Mouse (Mus musculus) lung, postnatal 0 days (tissue): ENCODE results near the gene Camta1. TPM values are rescaled to one million over a fixed set of nuclear protein-coding genes. Genes with fewer than 3 reads are reported as not detected.

Source experiments
- ATAC-seq: fragments of 200-750 bp; cut with Nextera tagmentation; 2 replicates; pipeline ENCODE4 v1.8.0; 2017; ENCODE audit warnings: moderate library complexity
- DNase-seq: peaks from one replicate; pipeline ENCODE4 v3.0.0-alpha.2; 2016; ENCODE audit warnings: low spot score
- H3K27ac ChIP-seq: fragments of 300-500 bp; sonication (generic); 2 replicates; pipeline ENCODE4 v1.5.1; 2014; ENCODE audit warnings: antibody characterized with exemption, mild to moderate bottlenecking, low read length, mixed read lengths
- H3K27me3 ChIP-seq: fragments of 300-500 bp; sonication (generic); replicated peaks from 2 replicates; pipeline ENCODE4 v1.6.1; 2014; ENCODE audit warnings: low read length, mixed read lengths; ENCODE audit not compliant: insufficient read depth
- H3K36me3 ChIP-seq: fragments of 300-500 bp; sonication (generic); 2 replicates; pipeline ENCODE4 v1.6.1; 2014; ENCODE audit warnings: low read length, mixed read lengths; ENCODE audit not compliant: insufficient read depth
- H3K4me1 ChIP-seq: fragments of 300-500 bp; sonication (generic); 2 replicates; pipeline ENCODE4 v1.6.1; 2014; ENCODE audit warnings: antibody characterized with exemption, low read depth, low read length, mixed read lengths; ENCODE audit not compliant: insufficient read depth
- H3K4me2 ChIP-seq: fragments of 300-500 bp; sonication (generic); replicated peaks from 2 replicates; pipeline ENCODE4 v1.6.1; 2014; ENCODE audit warnings: low read depth, mild to moderate bottlenecking, low read length, moderate library complexity, mixed read lengths
- H3K4me3 ChIP-seq: fragments of 300-500 bp; sonication (generic); 2 replicates; pipeline ENCODE4 v1.5.1; 2014; ENCODE audit warnings: low read depth, low read length
- H3K9ac ChIP-seq: fragments of 300-500 bp; sonication (generic); replicated peaks from 2 replicates; pipeline ENCODE4 v1.6.1; 2014; ENCODE audit warnings: low read depth, mild to moderate bottlenecking
- H3K9me3 ChIP-seq: fragments of 300-500 bp; sonication (generic); 2 replicates; pipeline ENCODE4 v1.6.1; 2016; ENCODE audit warnings: low read length, mixed read lengths
- CTCF ChIP-seq: IDR thresholded peaks from 2 replicates; pipeline ENCODE4 v1.5.1; 2016; ENCODE audit warnings: antibody characterized with exemption, mild to moderate bottlenecking
- EP300 ChIP-seq: IDR thresholded peaks from 2 replicates; pipeline ENCODE4 v1.6.1; 2016; ENCODE audit warnings: antibody characterized with exemption, mild to moderate bottlenecking, control low read depth
- WGBS: fragments of 180-500 bp; shearing (Covaris S2); extraction: QIAGEN DNeasy Blood & Tissue Kit; methylation state at CpG from one replicate; pipeline ENCODE4 v1.1.7; 2014; 5-methylcytosine and 5-hydroxymethylcytosine counted together
- polyA plus RNA-seq: library from polyadenylated mRNA; unstranded; fragments of >200 nt; fragmentation: Nextera tagmentation; extraction: Ambion mirVana; gene quantifications from 2 replicates; pipeline ENCODE4 v1.2.1, GENCODE M21; 2015

Camta1 gene
- polyA plus RNA-seq, 1 experiment from 2014 or later, result 86.4 TPM

- Histone ChIP-seq H3K36me3 (no peaks in the 10 kb centered on the region), H3K4me3 (no peak overlapping the region), H3K9ac (no peak overlapping the region), H3K4me1 (no peaks in the 10 kb centered on the region), H3K9me3 (no peaks in the 10 kb centered on the region), H3K4me2 (no peak overlapping the region), H3K27me3 (no peaks in the 10 kb centered on the region), H3K27ac (no peak overlapping the region)
- TF ChIP-seq CTCF (no peak), EP300 (no peak)
- DNase-seq (no peak), ATAC-seq (no peak)
- 84% methylated on average over 5 of the region's 5 CpGs for WGBS
These were observed 346.4 kb downstream of the Camta1 start for GRCm38 (mm10) chr4:151515316-151515715.

DNA sequence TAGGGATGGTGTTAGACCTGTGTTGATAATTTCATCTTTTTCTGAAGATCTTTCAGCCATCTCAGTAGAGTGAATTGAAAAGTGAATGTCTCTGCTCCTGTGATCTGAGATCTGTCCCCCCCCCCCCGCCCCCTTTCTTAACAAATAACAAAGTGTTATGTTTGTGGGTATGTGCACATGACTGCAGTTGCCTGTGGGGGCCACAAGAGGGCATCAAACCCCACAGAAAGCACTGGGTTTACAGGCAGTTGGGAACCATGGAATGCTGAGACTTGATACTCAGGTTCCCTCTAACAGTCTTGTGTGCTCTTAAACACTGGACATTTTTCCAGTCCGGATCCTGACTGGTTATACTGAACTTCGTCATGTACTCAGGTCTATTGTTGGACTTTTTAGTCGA, 350.6 kb downstream of the Camta1 start:
- 79% methylated on average over 4 of the region's 4 CpGs for WGBS
- H3K36me3 ChIP-seq, result no peaks in the 10 kb centered on the region
- ATAC-seq, result no peak

GRCm38 (mm10) chr4:151510417-151510816, 351.3 kb downstream of the Camta1 start:
- Histone ChIP-seq H3K27me3 (no peaks in the 10 kb centered on the region), H3K4me3 (no peak overlapping the region), H3K4me1 (no peaks in the 10 kb centered on the region), H3K9me3 (no peaks in the 10 kb centered on the region), H3K36me3 (no peaks in the 10 kb centered on the region), H3K27ac (no peak overlapping the region), H3K9ac (no peak overlapping the region), H3K4me2 (no peak overlapping the region)
- TF ChIP-seq CTCF (no peak), EP300 (no peak)
- ATAC-seq (no peak), DNase-seq (no peak)
- WGBS, result 46% methylated on average over 4 of the region's 4 CpGs

More for the DNA sequence above, 350.6 kb downstream of the Camta1 start:
- Histone ChIP-seq H3K4me3 (no peak overlapping the region), H3K9ac (no peak overlapping the region), H3K4me1 (no peaks in the 10 kb centered on the region), H3K9me3 (no peaks in the 10 kb centered on the region), H3K27me3 (no peaks in the 10 kb centered on the region), H3K4me2 (no peak overlapping the region), H3K27ac (no peak overlapping the region)
- peak; percentile 17; the same call in 1 of the 2 replicates for TF ChIP-seq CTCF
- no peak for TF ChIP-seq EP300
- no peak for DNase-seq

- no peaks in the 10 kb centered on the region for H3K36me3 ChIP-seq
- no peak for ATAC-seq
- TF ChIP-seq CTCF (no peak), EP300 (no peak)
- no peak overlapping the region for H3K4me3 ChIP-seq
- H3K9me3 ChIP-seq, result no peaks in the 10 kb centered on the region
- H3K4me1 ChIP-seq, result no peaks in the 10 kb centered on the region
- DNase-seq, result no peak
- H3K27me3 ChIP-seq, result no peaks in the 10 kb centered on the region
- WGBS, result 68% methylated on average over 6 of the region's 6 CpGs
- no peak overlapping the region for H3K9ac ChIP-seq
- no peak overlapping the region for H3K27ac ChIP-seq
- no peak overlapping the region for H3K4me2 ChIP-seq
These were observed 355.0 kb downstream of the Camta1 start for GRCm38 (mm10) chr4:151506701-151507100.

GRCm38 (mm10) chr4:151498481-151499276, 363.0 kb downstream of the Camta1 start:
- Histone ChIP-seq H3K9ac (no peak overlapping the region), H3K4me2 (no peak overlapping the region), H3K27ac (no peak overlapping the region), H3K36me3 (no peaks in the 10 kb centered on the region), H3K4me1 (no peaks in the 10 kb centered on the region), H3K27me3 (no peaks in the 10 kb centered on the region), H3K9me3 (no peaks in the 10 kb centered on the region), H3K4me3 (no peak overlapping the region)
- no peak for TF ChIP-seq EP300
- 79% methylated on average over 5 of the region's 5 CpGs for WGBS
- DNase-seq, result no peak
- no peak for ATAC-seq

DNA sequence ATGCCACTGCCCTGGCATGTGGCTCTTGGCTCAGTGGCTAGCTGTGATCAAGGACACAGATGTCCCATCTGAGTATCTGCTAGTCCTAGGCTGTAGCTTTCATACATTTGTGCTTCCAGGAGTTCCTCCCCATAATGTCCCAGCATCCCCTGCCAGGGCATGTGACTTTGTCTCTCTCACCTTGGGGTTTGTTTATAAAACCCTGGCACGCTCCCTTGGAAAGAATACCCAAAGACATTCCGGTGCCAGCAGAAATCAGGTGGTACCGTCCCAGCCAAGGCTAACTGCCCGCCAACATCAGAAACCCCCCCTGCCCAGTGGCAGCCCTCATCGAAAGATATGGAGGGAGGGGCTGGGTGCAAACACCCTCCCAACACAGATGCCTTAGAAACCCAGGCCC, 365.1 kb downstream of the Camta1 start:
- Histone ChIP-seq H3K9ac (no peak overlapping the region), H3K4me3 (no peak overlapping the region), H3K27ac (no peak overlapping the region), H3K4me2 (no peak overlapping the region), H3K9me3 (no peaks in the 10 kb centered on the region), H3K4me1 (no peaks in the 10 kb centered on the region), H3K36me3 (no peaks in the 10 kb centered on the region), H3K27me3 (no peaks in the 10 kb centered on the region)
- 66% methylated on average over 5 of the region's 5 CpGs for WGBS
- DNase-seq, result no peak
- no peak for TF ChIP-seq CTCF
- no peak for TF ChIP-seq EP300
- no peak for ATAC-seq
